Mouse (Mus musculus) liver, embryonic 18 days (tissue): Measurements from ENCODE around the gene Myrip. TPM values are rescaled to one million over a fixed set of nuclear protein-coding genes. Genes with fewer than 3 reads are reported as not detected.

Experiments used
- polyA plus RNA-seq: library from polyadenylated mRNA; depleted of rRNA; stranded (reverse); fragments of >200 nt; gene quantifications from 2 replicates; pipeline ENCODE4 v1.2.3, GENCODE M21; 2012; rRNA removed

Myrip gene
- polyA plus RNA-seq, result 0.04 and 0.10 TPM in 2 replicates

GRCm38 (mm10) chr9:120301213-120301612 is at the start of gene Myrip:
Myrip (plus strand) TSS chr9:120301513.

DNA sequence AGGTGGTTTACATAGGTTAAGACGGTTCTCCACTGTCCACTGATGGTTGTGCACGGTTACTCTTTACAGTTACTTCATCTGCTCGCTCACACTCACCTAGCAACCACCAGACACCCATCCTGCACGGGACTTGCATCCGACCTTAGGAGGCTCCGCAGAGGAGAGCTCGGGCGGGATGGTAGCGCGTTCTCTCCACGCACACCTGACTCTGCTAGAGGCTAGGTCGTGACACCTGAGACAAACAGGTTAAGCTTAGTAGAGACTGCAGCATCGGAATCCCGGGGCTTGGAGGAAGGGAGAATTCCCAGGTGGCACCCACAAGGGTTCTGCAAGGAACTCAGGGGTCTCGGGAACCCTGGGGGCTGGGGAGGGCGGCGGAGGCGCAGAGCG is 190.7 kb downstream of the Myrip start, which contains the start of gene Eif1b:
Gene Eif1b (plus strand): TSS at position 223 of the 390 bp plus-strand sequence.

Other genes starting within 250 kb of the Myrip start
- gene Cx3cr1, start 231.6 kb upstream of the Myrip start, polyA plus RNA-seq, result 1.3 and 2.2 TPM in 2 replicates
- gene Ccr8, start 209.4 kb upstream of the Myrip start, polyA plus RNA-seq, result not detected in 2 replicates
- gene Slc25a38, start 191.1 kb upstream of the Myrip start, polyA plus RNA-seq, result 49.3 and 56.4 TPM in 2 replicates
- gene Rpsa, start 173.8 kb upstream of the Myrip start, polyA plus RNA-seq, result 1,276 and 1,383 TPM in 2 replicates
- gene Mobp, start 151.8 kb upstream of the Myrip start, polyA plus RNA-seq, result not detected in 2 replicates
- gene Eif1b, start 190.7 kb downstream of the Myrip start, polyA plus RNA-seq, result 20.0 and 20.9 TPM in 2 replicates
- gene Entpd3, start 238.3 kb downstream of the Myrip start, polyA plus RNA-seq, result 0.07 and 0.08 TPM in 2 replicates